Mouse (Mus musculus) lung, postnatal 0 days (tissue): ENCODE results near the gene Lyrm7. TPM values are rescaled to one million over a fixed set of nuclear protein-coding genes. Genes with fewer than 3 reads are reported as not detected.

Source experiments
- ATAC-seq: fragments of 200-750 bp; cut with Nextera tagmentation; 2 replicates; pipeline ENCODE4 v1.8.0; 2017; ENCODE audit warnings: moderate library complexity
- DNase-seq: peaks from one replicate; pipeline ENCODE4 v3.0.0-alpha.2; 2016; ENCODE audit warnings: low spot score
- H3K27ac ChIP-seq: fragments of 300-500 bp; sonication (generic); 2 replicates; pipeline ENCODE4 v1.5.1; 2014; ENCODE audit warnings: antibody characterized with exemption, mild to moderate bottlenecking, low read length, mixed read lengths
- H3K27me3 ChIP-seq: fragments of 300-500 bp; sonication (generic); replicated peaks from 2 replicates; pipeline ENCODE4 v1.6.1; 2014; ENCODE audit warnings: low read length, mixed read lengths; ENCODE audit not compliant: insufficient read depth
- H3K36me3 ChIP-seq: fragments of 300-500 bp; sonication (generic); 2 replicates; pipeline ENCODE4 v1.6.1; 2014; ENCODE audit warnings: low read length, mixed read lengths; ENCODE audit not compliant: insufficient read depth
- H3K4me1 ChIP-seq: fragments of 300-500 bp; sonication (generic); 2 replicates; pipeline ENCODE4 v1.6.1; 2014; ENCODE audit warnings: antibody characterized with exemption, low read depth, low read length, mixed read lengths; ENCODE audit not compliant: insufficient read depth
- H3K4me2 ChIP-seq: fragments of 300-500 bp; sonication (generic); replicated peaks from 2 replicates; pipeline ENCODE4 v1.6.1; 2014; ENCODE audit warnings: low read depth, mild to moderate bottlenecking, low read length, moderate library complexity, mixed read lengths
- H3K4me3 ChIP-seq: fragments of 300-500 bp; sonication (generic); 2 replicates; pipeline ENCODE4 v1.5.1; 2014; ENCODE audit warnings: low read depth, low read length
- H3K9ac ChIP-seq: fragments of 300-500 bp; sonication (generic); replicated peaks from 2 replicates; pipeline ENCODE4 v1.6.1; 2014; ENCODE audit warnings: low read depth, mild to moderate bottlenecking
- H3K9me3 ChIP-seq: fragments of 300-500 bp; sonication (generic); 2 replicates; pipeline ENCODE4 v1.6.1; 2016; ENCODE audit warnings: low read length, mixed read lengths
- CTCF ChIP-seq: IDR thresholded peaks from 2 replicates; pipeline ENCODE4 v1.5.1; 2016; ENCODE audit warnings: antibody characterized with exemption, mild to moderate bottlenecking
- EP300 ChIP-seq: IDR thresholded peaks from 2 replicates; pipeline ENCODE4 v1.6.1; 2016; ENCODE audit warnings: antibody characterized with exemption, mild to moderate bottlenecking, control low read depth
- WGBS: fragments of 180-500 bp; shearing (Covaris S2); extraction: QIAGEN DNeasy Blood & Tissue Kit; methylation state at CpG from one replicate; pipeline ENCODE4 v1.1.7; 2014; 5-methylcytosine and 5-hydroxymethylcytosine counted together
- polyA plus RNA-seq: library from polyadenylated mRNA; unstranded; fragments of >200 nt; fragmentation: Nextera tagmentation; extraction: Ambion mirVana; gene quantifications from 2 replicates; pipeline ENCODE4 v1.2.1, GENCODE M21; 2015

The Lyrm7 gene
- polyA plus RNA-seq, 1 experiment from 2014 or later, result 3.1 TPM

- DNase-seq (no peak), ATAC-seq (no peak)
- TF ChIP-seq CTCF (no peak), EP300 (no peak)
- Histone ChIP-seq H3K4me1 (peaks cover 3% of the 10 kb centered on the region; the same call in 1 of the 2 replicates), H3K36me3 (peaks cover 23% of the 10 kb centered on the region), H3K9ac (no peak overlapping the region), H3K27me3 (no peaks in the 10 kb centered on the region), H3K9me3 (no peaks in the 10 kb centered on the region), H3K27ac (no peak overlapping the region), H3K4me2 (peak overlapping the region; percentile 69), H3K4me3 (no peak overlapping the region)
- 83% methylated on average over 3 of the region's 3 CpGs for WGBS
These were observed 44.4 kb upstream of the Lyrm7 start for GRCm38 (mm10) chr11:54905086-54905485.

- WGBS, result 36% methylated on average over 4 of the region's 4 CpGs
- peak; percentile 92 for DNase-seq
These were observed 43.4 kb upstream of the Lyrm7 start for GRCm38 (mm10) chr11:54903940-54904706.

GRCm38 (mm10) chr11:54903339-54903738 is 42.6 kb upstream of the Lyrm7 start:
- H3K27me3 ChIP-seq, result no peaks in the 10 kb centered on the region
- no peak for ATAC-seq
- 51% methylated on average over 5 of the region's 5 CpGs for WGBS

More at GRCm38 (mm10) chr11:54903940-54904706, 43.4 kb upstream of the Lyrm7 start:
- ATAC-seq, result peak; percentile 78
- peaks cover 13% of the 10 kb centered on the region for H3K36me3 ChIP-seq
- no peak overlapping the region for H3K9ac ChIP-seq
- H3K27ac ChIP-seq, result peak overlapping the region; percentile 76; the same call in 1 of the 2 replicates
- TF ChIP-seq EP300, result peak; percentile 50; the same call in 1 of the 2 replicates
- no peak for TF ChIP-seq CTCF
- H3K9me3 ChIP-seq, result no peaks in the 10 kb centered on the region
- H3K4me3 ChIP-seq, result peak overlapping the region; percentile 53
- H3K4me2 ChIP-seq, result peak overlapping the region; percentile 69
- H3K4me1 ChIP-seq, result peaks cover 3% of the 10 kb centered on the region; the same call in 1 of the 2 replicates
- H3K27me3 ChIP-seq, result no peaks in the 10 kb centered on the region

GRCm38 (mm10) chr11:54902333-54903323 is 41.9 kb upstream of the Lyrm7 start, which contains the start of gene Gpx3:
Gene Gpx3, plus strand, starts transcription at chr11:54902453.
- Histone ChIP-seq H3K36me3 (no peaks in the 10 kb centered on the region), H3K4me1 (peaks cover 3% of the 10 kb centered on the region; the same call in 1 of the 2 replicates), H3K4me3 (peak within 1 kb of the TSS; percentile 53), H3K27me3 (no peaks in the 10 kb centered on the region), H3K9me3 (no peaks in the 10 kb centered on the region), H3K9ac (peak within 1 kb of the TSS; percentile 56), H3K4me2 (peak within 1 kb of the TSS; percentile 69), H3K27ac (peak within 1 kb of the TSS; percentile 76)
- DNase-seq, result peak; percentile 93
- ATAC-seq, result peak; percentile 85
- 13% methylated on average over 44 of the region's 45 CpGs for WGBS
- TF ChIP-seq EP300 (no peak), CTCF (no peak)

More at GRCm38 (mm10) chr11:54903339-54903738, 42.6 kb upstream of the Lyrm7 start:
- peak overlapping the region; percentile 56 for H3K9ac ChIP-seq
- H3K4me2 ChIP-seq, result peak overlapping the region; percentile 69
- peaks cover 5% of the 10 kb centered on the region for H3K36me3 ChIP-seq
- H3K9me3 ChIP-seq, result no peaks in the 10 kb centered on the region
- H3K4me1 ChIP-seq, result peaks cover 3% of the 10 kb centered on the region; the same call in 1 of the 2 replicates
- TF ChIP-seq EP300, result no peak
- TF ChIP-seq CTCF, result no peak
- peak overlapping the region; percentile 76 for H3K27ac ChIP-seq
- H3K4me3 ChIP-seq, result peak overlapping the region; percentile 53
- no peak for DNase-seq

- Histone ChIP-seq H3K4me3 (no peak overlapping the region), H3K27me3 (no peaks in the 10 kb centered on the region), H3K36me3 (no peaks in the 10 kb centered on the region), H3K4me1 (no peaks in the 10 kb centered on the region), H3K27ac (no peak overlapping the region), H3K4me2 (no peak overlapping the region), H3K9ac (no peak overlapping the region), H3K9me3 (no peaks in the 10 kb centered on the region)
- DNase-seq, result no peak
- WGBS, result 62% methylated on average over 4 of the region's 4 CpGs
- ATAC-seq, result no peak
- TF ChIP-seq CTCF (no peak), EP300 (no peak)
These were observed 38.9 kb upstream of the Lyrm7 start for GRCm38 (mm10) chr11:54899657-54900056.
